Mouse (Mus musculus) WW6 (cell line): ENCODE results near the gene Wls.

ENCODE experiments used
- DNase-seq: peaks from one replicate; pipeline ENCODE4 v3.0.0-alpha.2; 2013; ENCODE audit warnings: low read depth, low spot score

Gene Wls

DNA sequence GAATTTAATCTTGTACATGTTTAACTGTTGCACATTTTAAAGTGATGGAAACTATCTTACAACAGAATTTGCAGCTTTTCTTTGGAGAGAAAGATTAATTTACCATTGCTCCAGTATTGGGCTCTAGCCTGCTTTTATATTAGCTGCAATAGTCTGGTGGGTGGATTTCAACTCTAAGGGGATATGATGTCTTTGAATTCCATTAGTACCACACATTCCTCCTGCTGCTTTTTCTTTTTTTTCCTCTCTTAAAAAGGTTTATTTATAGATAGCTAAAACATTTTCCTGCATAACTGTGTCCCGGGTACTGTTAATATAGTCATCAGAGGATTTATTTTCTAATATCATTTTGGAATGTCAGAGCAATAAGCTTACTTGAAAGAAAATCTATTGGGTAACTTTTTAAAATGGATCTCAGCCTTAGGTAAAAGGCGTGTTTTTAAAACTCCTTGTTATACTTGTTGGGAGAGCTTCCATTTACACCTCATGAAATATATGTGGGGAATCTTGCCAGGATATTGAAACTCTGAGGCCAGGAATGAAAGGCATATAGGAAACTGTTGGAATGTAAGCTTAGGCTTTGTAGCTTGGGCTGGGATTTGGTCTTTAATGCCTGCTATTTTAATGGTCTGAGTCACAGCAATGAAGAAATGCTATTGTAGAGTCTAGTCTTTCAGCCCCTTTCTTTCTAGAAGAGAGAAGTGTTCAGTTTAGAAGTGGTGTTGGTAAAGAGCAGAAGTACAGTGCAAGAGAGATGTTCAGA, 78.0 kb downstream of the Wls start:
- DNase-seq: no peak
